Mouse (Mus musculus): ENCODE data around the gene Rbm39.
"Not testable (repeated sequence)": the region's sequence is repeated elsewhere in the genome, so short reads cannot be mapped to it uniquely, and the experiment has no call there.

The Rbm39 gene

GRCm38 (mm10) chr2:156179796-156180093 is 293 bp downstream of the Rbm39 start:
- no peak for DNase-seq

GRCm38 (mm10) chr2:156179046-156179795 is 817 bp downstream of the Rbm39 start:
- peak; percentile 88 for DNase-seq

- no peak for DNase-seq
Measured at GRCm38 (mm10) chr2:156177651-156178050, 2.4 kb downstream of the Rbm39 start.

GRCm38 (mm10) chr2:156177079-156177478 is 3.0 kb downstream of the Rbm39 start:
- DNase-seq: no peak

DNA sequence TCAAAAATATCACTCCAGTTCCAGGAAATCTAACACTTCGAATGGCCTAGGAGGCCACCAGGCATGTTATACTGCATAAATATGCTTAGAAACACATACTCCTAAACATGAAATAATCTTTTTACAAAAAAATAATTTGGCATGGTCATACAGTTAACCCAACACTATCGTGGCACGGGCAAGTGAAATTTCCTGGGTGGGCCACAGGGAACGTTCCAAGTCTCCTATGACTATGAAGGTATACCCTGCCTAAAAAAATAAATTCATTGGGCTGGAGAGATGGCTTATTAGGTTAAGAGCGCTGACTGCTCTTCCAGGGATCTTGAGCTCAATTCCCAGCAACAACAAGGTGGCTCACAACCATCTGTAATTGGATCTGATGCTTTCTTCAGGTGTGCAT is 13.5 kb downstream of the Rbm39 start:
- DNase-seq: no peak

DNA sequence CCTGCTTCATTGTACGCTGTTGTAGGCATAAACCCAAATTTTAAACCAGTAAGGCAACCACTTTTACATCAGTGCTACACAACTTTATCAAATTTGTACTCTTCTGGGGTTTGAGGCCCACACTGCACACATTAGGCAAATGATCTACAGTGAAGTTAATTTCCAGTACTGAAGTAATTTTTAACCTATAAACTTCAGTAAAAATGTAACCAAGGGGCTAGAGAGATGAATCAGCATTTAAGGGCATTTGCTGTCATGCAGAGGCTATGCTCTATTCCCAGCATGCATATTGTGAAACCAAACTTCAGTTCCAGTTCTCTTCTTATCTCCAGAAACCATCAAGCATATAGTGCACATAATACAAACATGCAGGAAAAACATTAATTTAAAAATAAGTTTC is 14.6 kb downstream of the Rbm39 start:
- no peak for DNase-seq

DNA sequence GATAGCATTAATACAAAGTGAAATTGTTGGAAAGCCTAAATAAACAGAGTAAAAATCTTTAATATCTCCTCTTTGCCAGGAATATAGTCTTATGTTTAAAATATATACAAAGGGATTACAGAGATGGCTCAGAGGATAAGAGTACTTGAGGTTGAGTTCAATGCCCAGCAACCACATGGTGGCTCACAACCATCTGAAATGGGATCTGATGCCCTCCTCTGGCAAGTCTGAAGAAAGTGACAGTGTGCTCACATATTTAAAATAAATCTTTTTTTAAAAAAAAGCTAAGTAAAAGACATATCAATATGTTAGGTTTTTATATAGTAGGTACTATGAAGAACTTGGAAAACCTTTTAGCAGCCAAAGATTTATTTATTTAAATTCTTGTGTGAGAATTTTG is 28.5 kb downstream of the Rbm39 start:
- no peak for DNase-seq

DNA sequence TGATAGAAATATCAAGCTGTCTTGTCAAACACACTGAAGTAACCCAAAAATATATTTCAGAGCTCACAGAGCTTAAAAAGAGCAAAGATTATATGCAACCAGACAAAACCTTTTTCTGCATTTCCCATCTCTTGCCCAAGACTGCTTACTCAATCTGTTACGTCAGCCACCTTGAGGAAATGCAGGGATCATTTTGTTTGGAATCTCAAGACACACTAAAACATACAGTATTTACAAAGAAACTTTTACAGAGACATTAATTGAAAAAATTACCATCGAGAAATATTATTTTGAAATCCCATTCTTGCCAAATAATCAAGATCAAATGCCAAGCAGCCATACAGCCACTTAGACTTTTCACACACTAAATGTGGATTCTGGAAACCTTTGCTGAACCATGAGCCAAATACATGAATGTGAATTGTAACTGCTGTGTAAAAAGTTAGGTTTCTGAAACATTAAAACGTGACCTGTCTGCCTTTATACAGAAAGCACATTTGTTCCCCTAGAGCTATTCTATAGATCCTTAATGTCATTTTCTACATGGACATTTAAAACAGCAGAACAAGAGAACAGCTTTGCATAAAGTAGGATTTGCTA is 32.6 kb downstream of the Rbm39 start:
- DNase-seq: no peak

DNA sequence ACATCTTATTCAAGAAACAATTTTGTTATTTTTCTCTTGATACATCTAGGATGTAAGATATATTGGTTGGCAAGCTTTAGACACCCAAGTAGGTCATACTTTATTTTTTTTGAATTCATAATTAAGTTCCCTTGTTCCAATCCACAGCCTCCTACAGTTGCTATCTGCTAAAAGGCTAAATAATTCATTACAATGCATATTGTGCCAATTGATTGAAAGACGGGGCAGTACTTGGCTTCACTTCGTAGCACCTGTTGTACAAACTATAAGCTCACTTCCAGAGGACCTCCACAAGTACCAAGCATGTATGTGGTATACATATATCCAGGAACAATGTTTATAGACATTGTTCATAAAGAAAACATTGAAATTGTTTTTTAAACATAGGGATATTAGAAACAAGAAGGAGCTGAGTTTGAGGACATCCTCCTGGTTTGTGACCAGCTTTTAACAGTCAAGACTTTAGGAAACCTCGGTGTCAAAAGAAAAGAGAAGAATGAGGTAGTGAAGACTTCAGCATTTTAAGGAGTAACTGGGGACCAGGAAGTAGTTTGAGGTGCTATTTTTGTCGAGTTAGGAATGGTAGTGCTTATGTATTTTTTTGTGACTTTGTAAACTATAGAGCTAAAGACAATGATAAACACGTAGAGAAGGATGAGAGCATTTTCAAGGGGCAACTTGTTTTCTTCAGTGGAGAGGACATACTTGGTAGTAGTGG is 33.6 kb downstream of the Rbm39 start:
- no peak for DNase-seq

- no peak for DNase-seq
Measured at GRCm38 (mm10) chr2:156145486-156146130, 34.4 kb downstream of the Rbm39 start.

DNA sequence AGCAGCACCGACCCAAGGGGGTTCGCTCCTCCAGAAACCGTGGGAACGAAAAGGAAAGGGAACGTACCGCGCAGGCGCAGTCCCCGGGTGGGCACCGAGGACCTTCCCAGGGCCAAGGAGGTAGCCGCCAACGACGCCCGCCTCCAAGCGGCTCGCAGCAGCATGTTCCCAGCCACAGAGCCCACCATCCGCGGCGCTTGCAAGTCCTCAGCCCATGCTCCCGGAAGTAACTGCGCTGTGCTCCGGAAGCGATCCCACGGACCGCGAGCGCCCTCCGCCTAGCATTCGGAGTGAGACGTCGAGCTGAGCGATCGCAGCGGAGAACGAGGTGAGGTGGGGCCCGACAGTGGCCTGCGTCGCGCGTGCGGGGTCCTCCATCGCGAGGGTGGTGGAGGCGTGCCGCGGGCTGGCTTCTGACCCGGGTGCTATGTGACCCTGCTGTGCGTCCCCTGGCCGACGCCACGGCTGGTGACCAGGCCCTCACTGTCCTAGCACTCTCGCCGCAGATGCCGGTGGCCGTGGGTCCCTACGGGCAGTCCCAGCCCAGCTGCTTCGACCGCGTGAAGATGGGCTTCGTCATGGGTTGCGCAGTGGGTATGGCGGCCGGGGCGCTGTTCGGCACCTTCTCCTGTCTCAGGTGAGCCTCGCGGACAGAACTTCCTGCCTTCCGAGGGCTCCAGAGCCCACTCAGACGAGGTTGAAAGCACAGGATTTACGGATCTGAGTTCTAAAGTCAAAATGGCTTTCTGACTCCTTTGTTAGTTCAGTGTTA is 35.9 kb downstream of the Rbm39 start, which contains the start of the genes Romo1 and Nfs1:
Gene Romo1 (plus strand): TSS at position 87 of the 772 bp plus-strand sequence.
Gene Nfs1 (minus strand): TSS at position 234 of the 772 bp plus-strand sequence.
- peak; percentile 91 for DNase-seq

- peak; percentile 17 for DNase-seq
Measured at GRCm38 (mm10) chr2:156143367-156143766, 36.7 kb downstream of the Rbm39 start.

GRCm38 (mm10) chr2:156142820-156143219 is 37.2 kb downstream of the Rbm39 start:
- DNase-seq: no peak

DNA sequence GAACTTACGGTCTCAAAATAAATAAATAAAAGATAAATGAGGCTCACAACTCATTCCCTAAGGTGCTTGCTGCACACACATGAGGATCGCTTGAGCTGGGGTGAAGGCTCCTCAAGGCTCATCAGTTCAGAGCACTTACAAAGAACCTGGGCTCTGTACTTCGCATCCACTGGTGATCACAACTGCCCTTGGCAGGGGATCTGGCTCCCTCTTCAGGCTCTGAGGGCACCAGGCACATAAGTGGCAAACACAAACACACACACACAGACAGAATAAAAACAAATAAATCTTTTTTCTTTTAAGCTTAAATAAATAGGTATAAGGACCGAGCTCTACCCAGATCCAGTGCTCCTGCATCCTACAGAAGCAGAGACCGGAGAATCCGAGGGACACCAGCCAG is 44.3 kb downstream of the Rbm39 start:
- DNase-seq: no peak

DNA sequence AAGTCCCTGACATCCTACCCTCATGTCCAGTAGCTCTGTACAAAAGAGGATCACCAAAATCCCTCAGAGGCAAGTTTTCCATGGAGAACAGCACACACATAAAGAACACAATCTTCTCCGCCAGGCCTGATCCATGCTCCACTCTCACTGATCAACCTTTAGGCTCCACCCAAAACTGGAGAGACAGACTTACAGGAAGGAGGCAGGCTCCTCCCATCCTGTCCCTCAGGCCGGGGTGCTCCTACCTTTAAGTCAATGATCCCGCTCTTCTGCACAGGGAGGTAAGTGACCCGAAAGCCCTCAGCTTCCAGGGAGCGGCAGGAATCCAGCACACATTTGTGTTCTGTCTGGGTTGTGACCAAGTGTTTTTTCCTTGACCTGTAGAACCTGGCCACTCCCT is 45.9 kb downstream of the Rbm39 start:
- DNase-seq: no peak

DNA sequence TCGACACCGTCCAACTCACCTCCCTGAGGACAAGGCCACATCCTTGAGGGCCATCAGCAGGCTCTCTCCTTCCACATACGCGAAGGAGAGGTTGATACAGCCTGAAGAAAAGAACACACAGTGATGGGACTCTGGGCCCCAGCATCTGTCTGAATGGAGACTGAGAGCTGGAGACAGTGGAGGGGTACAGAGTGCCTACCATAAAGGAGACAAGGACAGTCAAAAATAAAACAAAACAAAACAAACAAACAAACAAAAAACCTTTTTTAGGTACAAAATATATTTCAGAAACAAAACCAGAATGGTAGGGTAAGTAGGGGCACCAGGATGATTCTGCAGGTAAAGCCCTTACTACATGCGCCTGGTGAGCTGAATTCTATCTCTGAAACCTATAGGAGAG is 53.0 kb downstream of the Rbm39 start, which contains the start of gene Gm28036:
Gene Gm28036 (minus strand): TSS at position 101 of the 400 bp plus-strand sequence.
- no peak for DNase-seq

GRCm38 (mm10) chr2:156123731-156124130 is 56.3 kb downstream of the Rbm39 start:
- DNase-seq: no peak

DNA sequence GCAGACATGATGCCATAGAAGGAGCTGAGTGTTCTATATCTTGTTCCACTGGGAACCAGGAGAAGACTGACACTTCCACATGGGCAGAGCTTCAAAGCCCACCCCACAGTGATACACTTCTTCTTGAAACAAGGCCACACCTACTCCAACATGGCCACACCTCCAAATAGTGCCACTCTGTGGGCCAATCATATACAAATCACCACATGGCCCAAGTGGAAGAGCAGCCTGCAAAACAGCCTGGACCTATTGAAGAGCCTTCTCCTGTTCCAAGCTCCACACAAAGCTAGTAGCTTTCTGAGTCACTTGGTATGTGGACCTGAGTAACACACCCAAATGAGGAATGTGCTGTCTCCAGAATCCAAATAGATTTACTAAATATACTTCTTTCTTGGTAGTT is 60.5 kb downstream of the Rbm39 start:
- no peak for DNase-seq

- DNase-seq: not testable (repeated sequence)
Measured at GRCm38 (mm10) chr2:156112080-156112423, 68.0 kb downstream of the Rbm39 start.

- DNase-seq: peak; percentile 91
Measured at GRCm38 (mm10) chr2:156111358-156112079, 68.5 kb downstream of the Rbm39 start, which contains the start of the genes Cpne1 and Rbm12. TSS of gene Cpne1 (minus strand) at chr2:156111965. TSS of gene Rbm12 (minus strand) at chr2:156111978.

DNA sequence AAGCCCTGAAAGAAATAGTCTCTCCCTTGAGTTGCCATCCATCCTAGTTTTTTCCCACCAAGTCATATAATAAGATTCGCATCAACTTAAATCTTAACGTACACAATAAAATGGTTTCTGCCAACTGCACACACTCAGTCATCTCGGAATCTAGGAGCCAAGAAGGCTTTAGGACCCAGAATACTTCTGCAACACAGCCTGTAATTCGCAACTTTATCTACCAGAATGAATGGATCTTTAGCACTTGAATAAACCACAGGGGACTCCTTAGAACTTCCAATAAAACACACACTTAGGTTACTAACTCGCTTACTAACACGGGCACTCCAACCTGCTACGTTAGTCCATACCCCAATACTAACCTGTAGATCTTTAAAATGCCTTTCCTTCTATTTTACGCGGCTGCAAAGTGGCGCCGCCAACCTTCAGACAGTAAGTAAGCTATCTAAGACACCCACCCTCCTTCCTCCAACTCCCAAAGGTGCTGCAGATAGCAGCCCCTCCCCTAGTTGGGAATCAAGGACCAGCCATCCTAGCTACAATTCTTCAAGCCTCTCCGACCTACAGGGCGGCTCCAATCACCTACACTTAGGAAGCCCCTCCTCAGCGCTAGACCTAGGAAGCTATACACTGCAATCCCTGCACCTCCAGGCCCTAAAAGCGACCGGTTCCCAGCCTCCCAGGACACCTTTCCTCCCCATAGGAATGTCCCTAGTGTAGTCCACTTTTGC is 69.2 kb downstream of the Rbm39 start:
- DNase-seq: peak; percentile 48
